Mouse (Mus musculus): ENCODE results near the gene Gm17571. TPM values are rescaled to one million over a fixed set of nuclear protein-coding genes. Genes with fewer than 3 reads are reported as not detected.

The Gm17571 gene
- polyA plus RNA-seq, 1 experiment from 2014 or later, result not detected

DNA sequence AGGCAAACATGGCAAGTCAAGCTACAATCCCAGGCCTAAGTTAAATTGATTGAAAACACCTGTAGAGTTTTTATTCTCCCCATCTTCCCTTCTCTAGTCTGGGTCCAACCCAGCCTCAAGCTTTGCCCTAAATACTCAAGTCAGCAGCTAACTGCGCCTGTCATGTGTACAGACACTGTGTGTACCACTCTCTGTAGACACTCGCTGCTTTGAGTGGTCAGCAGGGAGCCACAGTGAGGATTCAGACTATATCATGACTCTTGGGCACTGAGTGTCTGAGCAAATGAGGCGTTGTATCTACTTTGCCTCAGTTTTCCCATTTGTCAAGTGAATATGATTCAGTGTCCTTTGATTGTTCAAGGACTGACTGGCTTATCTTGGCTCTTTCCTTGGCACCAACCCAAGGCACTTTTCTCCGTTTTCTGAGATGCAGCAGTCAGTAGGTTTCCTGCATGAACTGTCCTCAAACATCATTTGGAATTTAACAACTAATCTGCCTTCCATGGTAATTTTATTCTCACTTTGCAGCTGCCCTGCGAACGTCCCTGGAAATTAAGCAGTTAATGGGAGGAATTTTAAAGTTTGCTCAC lies 13.0 kb downstream of the Gm17571 start:
- H3K4me2 ChIP-seq, result no peak overlapping the region

DNA sequence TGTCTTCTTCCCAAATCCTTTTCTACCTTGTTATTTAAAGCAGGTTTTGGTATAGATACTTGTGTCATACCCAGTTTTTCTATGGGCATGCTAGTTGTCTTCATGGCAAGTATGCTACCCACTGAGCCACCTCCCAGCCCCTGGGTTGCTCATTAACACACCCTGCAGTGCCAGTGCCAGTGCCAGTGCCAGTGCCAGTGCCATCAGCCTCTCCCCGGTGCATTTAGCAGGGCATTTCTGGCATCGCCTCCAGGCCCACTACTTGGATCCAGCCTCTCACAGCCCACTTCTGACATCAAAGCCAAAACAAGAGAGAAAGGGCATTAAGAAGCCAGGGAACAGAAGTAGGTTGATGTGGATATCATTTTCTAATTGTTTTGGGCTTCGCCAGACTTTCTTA lies 14.9 kb downstream of the Gm17571 start:
- Histone ChIP-seq H3K27ac (ENCODE audit: low read depth) (no peak overlapping the region), H3K4me1 (ENCODE audit: insufficient read depth) (peaks cover 7% of the 10 kb centered on the region; the same call in 1 of the 2 replicates), H3K36me3 (ENCODE audit: insufficient read depth) (no peaks in the 10 kb centered on the region), H3K27me3 (ENCODE audit: insufficient read depth, low read length) (no peaks in the 10 kb centered on the region), H3K9ac (no peak overlapping the region), H3K4me3 (ENCODE audit: low read depth, low read length) (no peak overlapping the region), H3K4me2 (no peak overlapping the region), H3K9me3 (ENCODE audit: low read depth, low read length) (no peaks in the 10 kb centered on the region)
- 86% methylated on average over 3 of the region's 3 CpGs for WGBS
- ATAC-seq (ENCODE audit: insufficient read depth), result no peak
- no peak for DNase-seq
- no peak for TF ChIP-seq CTCF (IDR thresholded peaks at IDR 0.05; ENCODE audit: low read depth)

More for the DNA sequence above, 13.0 kb downstream of the Gm17571 start:
- DNase-seq (peak; percentile 41), ATAC-seq (ENCODE audit: insufficient read depth) (peak; percentile 65; the same call in 1 of the 2 replicates)
- H3K4me3 ChIP-seq (ENCODE audit: low read depth, low read length), result no peak overlapping the region
- peaks cover 7% of the 10 kb centered on the region; the same call in 1 of the 2 replicates for H3K4me1 ChIP-seq (ENCODE audit: insufficient read depth)
- H3K9ac ChIP-seq, result no peak overlapping the region
- H3K27ac ChIP-seq (ENCODE audit: low read depth), result no peak overlapping the region
- H3K9me3 ChIP-seq (ENCODE audit: low read depth, low read length), result no peaks in the 10 kb centered on the region
- no peaks in the 10 kb centered on the region for H3K27me3 ChIP-seq (ENCODE audit: insufficient read depth, low read length)
- WGBS, result 49% methylated on average over 6 of the region's 6 CpGs
- no peaks in the 10 kb centered on the region for H3K36me3 ChIP-seq (ENCODE audit: insufficient read depth)
- TF ChIP-seq CTCF (IDR thresholded peaks at IDR 0.05; ENCODE audit: low read depth), result no peak

DNA sequence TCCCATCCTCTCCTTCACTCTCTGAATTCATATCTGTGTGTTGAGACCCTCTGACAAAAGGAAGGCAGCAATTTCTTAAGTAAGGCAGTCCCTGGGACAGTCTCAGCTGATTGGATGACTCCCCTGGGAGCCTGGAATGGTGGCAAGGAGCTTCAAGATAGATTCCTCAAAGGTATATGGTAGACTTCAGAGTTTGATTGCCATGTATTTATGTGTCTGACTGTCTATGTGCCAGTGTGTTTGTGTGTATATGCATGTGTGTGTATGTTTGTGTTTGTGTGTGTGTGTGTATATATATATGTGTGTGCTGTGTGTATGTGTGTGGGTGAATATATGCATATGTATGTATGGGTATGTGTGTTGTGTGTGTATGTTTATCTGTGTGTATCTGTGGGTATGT lies 15.8 kb downstream of the Gm17571 start:
- H3K9me3 ChIP-seq (ENCODE audit: low read depth, low read length), result no peaks in the 10 kb centered on the region
- peak overlapping the region; percentile 30; the same call in 1 of the 2 replicates for H3K27ac ChIP-seq (ENCODE audit: low read depth)
- H3K27me3 ChIP-seq (ENCODE audit: insufficient read depth, low read length), result no peaks in the 10 kb centered on the region
- H3K4me3 ChIP-seq (ENCODE audit: low read depth, low read length), result no peak overlapping the region
- H3K9ac ChIP-seq, result no peak overlapping the region
- ATAC-seq (ENCODE audit: insufficient read depth) (no peak), DNase-seq (no peak)
- peaks cover 11% of the 10 kb centered on the region for H3K4me1 ChIP-seq (ENCODE audit: insufficient read depth)
- no peaks in the 10 kb centered on the region for H3K36me3 ChIP-seq (ENCODE audit: insufficient read depth)
- no peak overlapping the region for H3K4me2 ChIP-seq
- TF ChIP-seq CTCF (IDR thresholded peaks at IDR 0.05; ENCODE audit: low read depth), result no peak

DNA sequence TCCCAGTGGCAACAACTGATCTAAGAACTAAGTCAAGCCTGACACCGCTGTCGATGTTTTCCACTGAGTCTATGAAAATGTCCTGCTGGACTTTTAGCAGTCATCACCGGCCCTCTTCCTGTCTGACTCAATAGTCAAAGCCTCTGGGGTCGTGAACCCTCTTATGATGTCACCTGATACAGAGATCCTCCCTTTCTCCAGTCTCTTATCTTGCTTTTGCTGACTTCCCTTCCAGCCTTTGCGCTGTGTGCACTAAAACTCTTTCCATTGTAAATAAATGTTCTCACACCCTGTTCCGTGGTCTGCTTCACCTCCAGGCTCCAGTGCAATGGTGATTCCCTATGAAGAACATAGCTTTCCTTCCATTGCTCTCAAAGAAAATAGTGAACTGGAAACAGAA lies 16.3 kb downstream of the Gm17571 start:
- DNase-seq, result peak; percentile 48
- no peaks in the 10 kb centered on the region for H3K9me3 ChIP-seq (ENCODE audit: low read depth, low read length)
- no peak for ATAC-seq (ENCODE audit: insufficient read depth)
- no peak overlapping the region for H3K9ac ChIP-seq
- H3K4me2 ChIP-seq, result no peak overlapping the region
- TF ChIP-seq CTCF (IDR thresholded peaks at IDR 0.05; ENCODE audit: low read depth), result no peak
- 0 out of 2 replicates have a peak overlapping the region, but pooled peaks have one; percentile 30 for H3K27ac ChIP-seq (ENCODE audit: low read depth)
- H3K27me3 ChIP-seq (ENCODE audit: insufficient read depth, low read length), result no peaks in the 10 kb centered on the region
- H3K4me1 ChIP-seq (ENCODE audit: insufficient read depth), result peaks cover 15% of the 10 kb centered on the region
- H3K36me3 ChIP-seq (ENCODE audit: insufficient read depth), result no peaks in the 10 kb centered on the region
- H3K4me3 ChIP-seq (ENCODE audit: low read depth, low read length), result no peak overlapping the region
- WGBS, result 42% methylated on average over 6 of the region's 6 CpGs

DNA sequence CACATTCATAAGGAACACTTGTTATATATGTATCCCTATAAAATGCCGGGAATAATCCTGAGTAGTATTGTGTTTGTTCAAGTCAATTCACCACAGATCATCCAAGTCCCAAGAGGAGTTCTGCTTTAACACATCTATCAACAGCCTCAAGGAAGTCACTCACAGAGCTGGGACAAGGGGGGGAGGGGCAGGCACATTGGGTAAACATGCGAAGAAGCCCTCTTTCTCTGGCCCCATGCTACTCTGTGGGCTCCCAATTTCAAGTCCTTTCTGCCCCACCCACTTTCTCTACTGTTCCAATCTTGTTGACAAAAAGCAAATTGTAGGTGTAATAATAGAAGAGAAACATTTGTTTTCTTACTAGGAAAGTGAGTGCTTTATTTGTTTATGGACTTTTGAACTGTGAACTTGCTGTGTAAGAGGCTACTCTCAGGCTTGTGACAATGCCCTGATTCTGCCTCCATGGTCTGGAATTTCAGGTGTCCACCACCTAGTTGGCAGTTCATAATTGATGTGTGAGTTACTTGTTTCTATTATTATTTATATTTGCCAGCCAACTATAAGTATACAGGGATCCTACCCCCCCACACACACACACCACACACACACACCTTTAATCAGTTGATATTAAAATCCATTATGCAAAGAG lies 17.0 kb downstream of the Gm17571 start:
- whole genome bisulfite sequencing, result 42% methylated on average over 2 of the region's 2 CpGs
- ATAC-seq (ENCODE audit: insufficient read depth) (no peak), DNase-seq (no peak)
- Histone ChIP-seq H3K4me3 (ENCODE audit: low read depth, low read length) (no peak overlapping the region), H3K9ac (no peak overlapping the region), H3K36me3 (ENCODE audit: insufficient read depth) (no peaks in the 10 kb centered on the region), H3K4me2 (no peak overlapping the region), H3K4me1 (ENCODE audit: insufficient read depth) (peaks cover 18% of the 10 kb centered on the region), H3K9me3 (ENCODE audit: low read depth, low read length) (no peaks in the 10 kb centered on the region), H3K27me3 (ENCODE audit: insufficient read depth, low read length) (no peaks in the 10 kb centered on the region), H3K27ac (ENCODE audit: low read depth) (no peak overlapping the region)
- no peak for TF ChIP-seq CTCF (IDR thresholded peaks at IDR 0.05; ENCODE audit: low read depth)

- Histone ChIP-seq H3K9me3 (ENCODE audit: low read depth, low read length) (no peaks in the 10 kb centered on the region), H3K9ac (peak overlapping the region; percentile 27; the same call in 1 of the 2 replicates), H3K27ac (ENCODE audit: low read depth) (peak overlapping the region; percentile 82), H3K36me3 (ENCODE audit: insufficient read depth) (no peaks in the 10 kb centered on the region), H3K4me3 (ENCODE audit: low read depth, low read length) (no peak overlapping the region; the same call in 1 of the 2 replicates), H3K4me1 (ENCODE audit: insufficient read depth) (peaks cover 17% of the 10 kb centered on the region), H3K4me2 (peak overlapping the region; percentile 41), H3K27me3 (ENCODE audit: insufficient read depth, low read length) (no peaks in the 10 kb centered on the region)
- TF ChIP-seq CTCF (IDR thresholded peaks at IDR 0.05; ENCODE audit: low read depth), result no peak
- peak; percentile 94 for ATAC-seq (ENCODE audit: insufficient read depth)
- peak; percentile 92 for DNase-seq
- WGBS, result 23% methylated on average over 7 of the region's 7 CpGs
These were observed 21.3 kb downstream of the Gm17571 start for GRCm38 (mm10) chr9:13425031-13425940.
